ENCODE assay signal across 8 mouse cellular contexts in genomic region chr12:99563219-99564059, GRCm38 (mm10). TPM values are rescaled to one million over a fixed set of nuclear protein-coding genes. Genes with fewer than 3 reads are reported as not detected.
DNase-seq lines count a peak whose midpoint lies in the region; ATAC-seq and TF ChIP-seq lines count a peak whose summit lies in the region.

Gene Foxn3, minus strand, starts transcription at chr12:99563582.

- H3K9me3 ChIP-seq in embryonic facial prominence, embryonic 14.5 days (ENCODE audit: control insufficient read depth, low read length), result no peaks in the 10 kb centered on the region
- H3K9me3 ChIP-seq in limb, embryonic 14.5 days (ENCODE audit: control insufficient read depth, low read length), result no peaks in the 10 kb centered on the region
- H3K9me3 ChIP-seq in midbrain, embryonic 15.5 days, result no peaks in the 10 kb centered on the region

- 2% methylated on average over 42 of the region's 66 CpGs for WGBS in embryonic facial prominence, embryonic 14.5 days
- WGBS in heart, adult 2 months, result 2% methylated on average over 66 of the region's 66 CpGs
- WGBS in kidney, adult 2 months, result 2% methylated on average over 66 of the region's 66 CpGs
- under 1% methylated on average over 62 of the region's 66 CpGs for WGBS in limb, embryonic 14.5 days
- under 1% methylated on average over 66 of the region's 66 CpGs for WGBS in midbrain, embryonic 15.5 days
- WGBS in spleen, adult 2 months, result under 1% methylated on average over 60 of the region's 66 CpGs

- peak; percentile 89 for DNase-seq in A20 (ENCODE audit: low read depth, low spot score)
- DNase-seq in adrenal gland, postnatal 25 days, result peak; percentile 78
- DNase-seq in embryonic facial prominence, embryonic 14.5 days (ENCODE audit: low spot score), result peak; percentile 88
- peak; percentile 90 to 91 for DNase-seq in heart, adult 2 months
- DNase-seq in kidney, adult 2 months, result peak; percentile 73
- DNase-seq in limb, embryonic 14.5 days (ENCODE audit: low spot score), result peak; percentile 73
- DNase-seq in spleen, adult 2 months (ENCODE audit: low read depth in 1 of 2, low spot score in 2 of 2), result peak in 1 of 2 experiments; percentile 80

- H3K36me3 ChIP-seq in embryonic facial prominence, embryonic 14.5 days (ENCODE audit: control insufficient read depth, insufficient read depth, low read length), result no peaks in the 10 kb centered on the region
- peaks cover 13% of the 10 kb centered on the region for H3K36me3 ChIP-seq in heart, adult 2 months (ENCODE audit: control insufficient read depth, insufficient read depth, low read length)
- no peaks in the 10 kb centered on the region for H3K36me3 ChIP-seq in kidney, adult 2 months (ENCODE audit: control insufficient read depth, insufficient read depth, low read length)
- H3K36me3 ChIP-seq in limb, embryonic 14.5 days (ENCODE audit: control insufficient read depth, insufficient read depth, low read length), result no peaks in the 10 kb centered on the region
- H3K36me3 ChIP-seq in midbrain, embryonic 15.5 days (replicated peaks), result no peaks in the 10 kb centered on the region
- H3K36me3 ChIP-seq in spleen, adult 2 months (ENCODE audit: control insufficient read depth, insufficient read depth, low read length), result no peaks in the 10 kb centered on the region

- no peak for TF ChIP-seq CTCF in heart, adult 2 months (IDR thresholded peaks at IDR 0.05)
- TF ChIP-seq CTCF in kidney, adult 2 months (conservative IDR thresholded peaks at IDR 0.05; ENCODE audit: insufficient read depth, insufficient read length, low read depth, low read length), result no peak
- no peak for TF ChIP-seq CTCF in spleen, adult 2 months (IDR thresholded peaks at IDR 0.05; ENCODE audit: extremely low read depth, insufficient read depth, insufficient read length, insufficient replicate concordance)

- TF ChIP-seq POLR2A in heart, adult 2 months (IDR thresholded peaks at IDR 0.05; ENCODE audit: insufficient read depth, low read depth, low read length), result no peak
- TF ChIP-seq POLR2A in kidney, adult 2 months (IDR thresholded peaks at IDR 0.05; ENCODE audit: low read depth, low read length), result no peak
- no peak for TF ChIP-seq POLR2A in limb, embryonic 14.5 days (IDR thresholded peaks at IDR 0.05; ENCODE audit: borderline replicate concordance, extremely low read depth, insufficient read depth, insufficient read length)
- peak; percentile 12; the same call in 1 of the 2 replicates for TF ChIP-seq POLR2A in spleen, adult 2 months (IDR thresholded peaks at IDR 0.05; ENCODE audit: low read depth, low read length)

- H3K9ac ChIP-seq in embryonic facial prominence, embryonic 14.5 days (ENCODE audit: low read depth, low read length), result peak within 1 kb of the TSS; percentile 89
- peak within 1 kb of the TSS; percentile 100 for H3K9ac ChIP-seq in heart, adult 2 months (ENCODE audit: low read depth, low read length)
- H3K9ac ChIP-seq in limb, embryonic 14.5 days (ENCODE audit: low read depth, low read length, severe bottlenecking), result peak within 1 kb of the TSS; percentile 76
- peak within 1 kb of the TSS; percentile 67 for H3K9ac ChIP-seq in midbrain, embryonic 15.5 days

- H3K79me2 ChIP-seq in heart, adult 2 months (replicated peaks; ENCODE audit: control insufficient read depth, insufficient read depth, low read length), result no peaks in the 10 kb centered on the region

- peaks cover 19% of the 10 kb centered on the region for H3K4me1 ChIP-seq in embryonic facial prominence, embryonic 14.5 days (ENCODE audit: control insufficient read depth, insufficient read depth, low read length)
- H3K4me1 ChIP-seq in heart, adult 2 months (ENCODE audit: control insufficient read depth, insufficient read depth, low read length), result peaks cover 7% of the 10 kb centered on the region
- H3K4me1 ChIP-seq in kidney, adult 2 months (ENCODE audit: control insufficient read depth, insufficient read depth, low read length), result peaks cover 16% of the 10 kb centered on the region
- H3K4me1 ChIP-seq in limb, embryonic 14.5 days (ENCODE audit: control insufficient read depth, insufficient read depth, low read length), result peaks cover 15% of the 10 kb centered on the region
- peaks cover 21% of the 10 kb centered on the region for H3K4me1 ChIP-seq in midbrain, embryonic 15.5 days
- H3K4me1 ChIP-seq in spleen, adult 2 months (ENCODE audit: control insufficient read depth, insufficient read depth, insufficient read length), result peaks cover 26% of the 10 kb centered on the region

- intact Hi-C loops in heart, adult 2 months (cut with DNase I), result loop anchor here (1.0 to 5.0 kb wide), 6 partner anchors 15 to 466 kb away; no protein-coding TSS in a partner anchor

- no peaks in the 10 kb centered on the region for H3K27me3 ChIP-seq in embryonic facial prominence, embryonic 14.5 days (replicated peaks; ENCODE audit: control insufficient read depth, insufficient read depth, low read length)
- H3K27me3 ChIP-seq in heart, adult 2 months (ENCODE audit: control insufficient read depth, insufficient read depth, low read length), result no peaks in the 10 kb centered on the region
- no peaks in the 10 kb centered on the region for H3K27me3 ChIP-seq in kidney, adult 2 months (replicated peaks; ENCODE audit: control insufficient read depth, insufficient read depth, low read length)
- no peaks in the 10 kb centered on the region for H3K27me3 ChIP-seq in limb, embryonic 14.5 days (ENCODE audit: control insufficient read depth, insufficient read depth, low read length)
- no peaks in the 10 kb centered on the region for H3K27me3 ChIP-seq in midbrain, embryonic 15.5 days (replicated peaks)
- no peaks in the 10 kb centered on the region for H3K27me3 ChIP-seq in spleen, adult 2 months (ENCODE audit: control insufficient read depth, insufficient read depth, low read length)

- ATAC-seq in embryonic facial prominence, embryonic 14.5 days (ENCODE audit: low read depth), result peak; percentile 93
- ATAC-seq in limb, embryonic 14.5 days (ENCODE audit: low FRiP score, low read depth), result peak; percentile 87
- ATAC-seq in midbrain, embryonic 15.5 days (replicated peaks), result peak; percentile 93

- H3K27ac ChIP-seq in embryonic facial prominence, embryonic 14.5 days (replicated peaks; ENCODE audit: low read depth, low read length), result peak within 1 kb of the TSS; percentile 89
- peak within 1 kb of the TSS; percentile 96 for H3K27ac ChIP-seq in heart, adult 2 months
- H3K27ac ChIP-seq in kidney, adult 2 months (ENCODE audit: insufficient read depth, low read depth, low read length), result peak within 1 kb of the TSS; percentile 92
- H3K27ac ChIP-seq in limb, embryonic 14.5 days (replicated peaks; ENCODE audit: low read depth, low read length), result peak within 1 kb of the TSS; percentile 78
- peak within 1 kb of the TSS; percentile 86 for H3K27ac ChIP-seq in midbrain, embryonic 15.5 days
- peak within 1 kb of the TSS; percentile 98 for H3K27ac ChIP-seq in spleen, adult 2 months (ENCODE audit: insufficient read depth, low read length)

- TF ChIP-seq EP300 in heart, adult 2 months (IDR thresholded peaks at IDR 0.05; ENCODE audit: insufficient read depth, low read depth, low read length), result no peak

- H3K4me3 ChIP-seq in embryonic facial prominence, embryonic 14.5 days (ENCODE audit: low read depth, low read length), result peak within 1 kb of the TSS; percentile 86
- peak within 1 kb of the TSS; percentile 96 for H3K4me3 ChIP-seq in heart, adult 2 months
- peak within 1 kb of the TSS; percentile 88 for H3K4me3 ChIP-seq in kidney, adult 2 months (ENCODE audit: insufficient read depth, low read depth, low read length)
- H3K4me3 ChIP-seq in limb, embryonic 14.5 days (replicated peaks; ENCODE audit: low read length), result peak within 1 kb of the TSS; percentile 58
- peak within 1 kb of the TSS; percentile 65 for H3K4me3 ChIP-seq in midbrain, embryonic 15.5 days
- H3K4me3 ChIP-seq in spleen, adult 2 months (ENCODE audit: extremely low read depth, insufficient read depth, insufficient read length), result peak within 1 kb of the TSS; percentile 95

- H3K4me2 ChIP-seq in embryonic facial prominence, embryonic 14.5 days (ENCODE audit: low read depth, low read length), result peak within 1 kb of the TSS; percentile 82
- peak within 1 kb of the TSS; percentile 77 for H3K4me2 ChIP-seq in limb, embryonic 14.5 days (replicated peaks; ENCODE audit: low read depth, low read length, severe bottlenecking)
- H3K4me2 ChIP-seq in midbrain, embryonic 15.5 days, result peak within 1 kb of the TSS; percentile 75

RNA-seq across cellular contexts. Expression of gene Foxn3, which starts in this region (rescaled TPM):
- 64.8 and 98.9 TPM in 2 replicates for total RNA-seq in adrenal gland, postnatal 25 days (2021)
- polyA plus RNA-seq in embryonic facial prominence, embryonic 14.5 days (2014; fragmentation: Nextera tagmentation; extraction: Ambion mirVana), result 86.3 and 93.9 TPM in 2 replicates
- 100 to 1,000 TPM; 106 to 117 TPM for total RNA-seq in heart, adult 2 months (2021)
- 28.1 and 40.4 TPM in 2 replicates for polyA plus RNA-seq in heart, adult 2 months (2012; rRNA removed)
- 28.0 and 28.6 TPM in 2 replicates for polyA plus RNA-seq in kidney, adult 2 months (2012; rRNA removed)
- 27.6 and 31.9 TPM in 2 replicates for polyA plus RNA-seq in limb, embryonic 14.5 days (2012; rRNA removed)
- 118 and 139 TPM in 2 replicates for polyA plus RNA-seq in limb, embryonic 14.5 days (2014; fragmentation: Nextera tagmentation; extraction: Ambion mirVana)
- polyA plus RNA-seq in midbrain, embryonic 15.5 days (2015; fragmentation: Nextera tagmentation; extraction: Ambion mirVana), result 80.4 and 85.9 TPM in 2 replicates
- 37.8 and 54.8 TPM in 2 replicates for polyA plus RNA-seq in spleen, adult 2 months (2012; rRNA removed)
